Mouse (Mus musculus): Measurements from ENCODE around the gene Cuta. TPM values are rescaled to one million over a fixed set of nuclear protein-coding genes. Genes with fewer than 3 reads are reported as not detected.
"Not testable (repeated sequence)": the region's sequence is repeated elsewhere in the genome, so short reads cannot be mapped to it uniquely, and the experiment has no call there.

Gene Cuta
- total RNA-seq, 1 experiment from 2014 or later: 22.8 TPM

DNA sequence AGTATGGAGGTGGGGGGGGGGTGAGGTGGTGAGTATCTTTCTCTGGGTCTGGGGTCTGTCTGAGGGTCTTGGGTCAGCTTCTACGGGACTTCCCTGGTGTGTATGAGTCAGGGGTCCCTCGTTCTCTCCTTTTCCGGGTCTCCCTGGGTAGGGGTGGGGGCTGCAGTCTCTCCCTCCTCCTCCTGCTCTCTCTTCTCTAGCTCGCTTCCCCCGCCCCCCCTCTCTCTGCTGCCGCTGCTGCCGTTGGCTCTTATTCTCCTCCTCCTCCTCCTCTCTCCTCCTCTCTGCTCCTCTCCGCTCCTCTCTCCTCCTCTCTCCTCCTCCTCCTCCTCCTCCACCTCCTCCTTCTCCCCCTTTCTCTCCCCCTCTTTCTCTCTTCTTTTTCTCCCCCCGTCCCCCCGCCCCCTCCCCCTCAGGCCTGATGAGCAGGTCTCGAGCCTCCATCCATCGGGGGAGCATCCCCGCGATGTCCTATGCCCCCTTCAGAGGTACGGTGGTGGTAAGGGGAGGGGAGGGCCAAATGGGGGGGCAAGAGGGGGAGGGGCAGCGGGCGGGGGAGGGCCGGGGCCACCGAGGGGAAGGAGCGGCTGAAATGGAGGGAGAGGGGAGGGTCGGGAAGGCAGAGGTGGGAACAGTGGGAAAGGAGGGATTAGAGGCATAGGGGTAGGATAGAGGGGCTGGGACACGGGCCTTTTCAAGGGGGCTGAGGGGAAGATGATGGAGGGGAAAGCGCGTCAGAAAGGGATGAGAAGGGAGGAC lies 1.8 kb upstream of the Cuta start, which contains the start of gene Syngap1:
Syngap1 (plus strand) TSS at position 223 of the 759 bp plus-strand sequence.
- no peak for ATAC-seq (replicated peaks; ENCODE audit: insufficient number of reproducible peaks, low FRiP score, low TSS enrichment, poor library complexity, severe bottlenecking)

DNA sequence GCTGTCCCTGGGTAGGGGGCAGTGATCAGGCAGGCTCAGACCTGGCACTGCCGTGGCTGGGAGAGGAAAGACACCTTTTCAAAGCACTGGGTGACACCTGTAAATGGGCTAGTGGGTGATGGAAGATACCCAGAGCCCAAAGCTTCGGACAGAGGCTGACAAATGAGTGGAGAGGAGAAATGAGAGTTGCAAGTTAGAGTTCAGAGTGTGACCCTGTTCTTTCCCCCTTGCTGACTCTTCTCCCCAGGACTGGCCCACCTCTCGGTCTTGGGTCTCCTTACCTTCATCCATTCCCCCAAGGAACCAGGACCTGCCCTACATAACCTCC lies 568 bp upstream of the Cuta start:
- ATAC-seq (replicated peaks; ENCODE audit: insufficient number of reproducible peaks, low FRiP score, low TSS enrichment, poor library complexity, severe bottlenecking): no peak

DNA sequence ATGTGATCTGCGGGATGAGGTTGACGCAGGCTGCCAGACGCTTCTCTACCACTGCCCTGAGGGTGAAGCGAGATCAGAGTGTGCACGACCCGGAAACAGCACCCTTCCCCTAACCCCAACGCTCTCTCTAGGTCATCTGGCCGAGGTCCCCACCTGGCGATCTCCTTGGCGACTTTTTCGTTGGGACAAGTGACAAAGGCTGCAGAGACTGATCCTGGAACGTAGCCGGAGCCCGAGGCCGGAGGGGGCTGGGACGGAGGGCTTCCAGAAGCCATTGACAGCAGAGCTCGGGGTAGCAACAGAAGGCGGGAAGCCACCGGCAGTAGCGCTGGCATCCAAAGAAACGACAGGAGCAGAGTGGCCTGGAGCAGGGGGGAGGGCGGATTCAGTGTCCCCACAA lies 638 bp downstream of the Cuta start:
- no peak for ATAC-seq (replicated peaks; ENCODE audit: insufficient number of reproducible peaks, low FRiP score, low TSS enrichment, poor library complexity, severe bottlenecking)

DNA sequence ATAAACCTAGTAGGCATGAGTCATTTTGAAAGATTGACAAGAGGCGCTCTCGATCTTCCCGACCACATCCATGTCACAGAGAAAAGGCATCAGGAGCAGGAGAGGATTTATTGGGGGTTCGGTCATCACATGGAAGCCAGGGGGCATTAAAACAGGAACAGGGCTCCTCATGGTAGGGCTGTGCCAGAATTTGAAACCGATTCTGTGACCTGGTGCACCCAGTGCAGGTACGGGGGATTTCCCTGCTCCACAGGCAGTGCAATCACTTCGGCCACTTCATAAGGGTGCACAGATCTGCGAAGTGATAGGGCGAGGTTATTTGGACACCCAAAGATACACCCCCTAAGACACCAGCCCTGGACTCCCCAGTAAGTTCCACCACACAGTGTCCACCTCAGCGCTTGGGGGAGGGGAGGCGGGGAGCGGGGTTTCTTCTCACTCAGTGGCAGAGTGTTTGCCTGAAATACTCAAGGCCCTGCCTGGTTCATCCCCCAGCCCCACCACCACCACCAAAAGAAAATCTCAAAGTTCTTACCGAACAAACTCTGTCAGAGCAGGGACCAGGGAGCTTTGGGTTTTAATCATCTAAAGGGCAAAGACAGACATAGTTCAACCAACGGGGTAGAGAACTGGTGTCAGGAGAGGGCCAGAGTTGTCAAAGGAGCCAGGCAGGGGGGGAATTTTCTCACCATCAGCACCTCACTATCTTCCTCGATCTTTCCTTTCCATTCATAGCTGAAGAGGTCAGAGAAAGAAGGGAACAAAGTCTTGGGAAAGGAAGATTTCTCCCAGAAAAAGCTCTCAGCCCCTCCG lies 1.3 kb downstream of the Cuta start:
- ATAC-seq (replicated peaks; ENCODE audit: insufficient number of reproducible peaks, low FRiP score, low TSS enrichment, poor library complexity, severe bottlenecking): no peak

DNA sequence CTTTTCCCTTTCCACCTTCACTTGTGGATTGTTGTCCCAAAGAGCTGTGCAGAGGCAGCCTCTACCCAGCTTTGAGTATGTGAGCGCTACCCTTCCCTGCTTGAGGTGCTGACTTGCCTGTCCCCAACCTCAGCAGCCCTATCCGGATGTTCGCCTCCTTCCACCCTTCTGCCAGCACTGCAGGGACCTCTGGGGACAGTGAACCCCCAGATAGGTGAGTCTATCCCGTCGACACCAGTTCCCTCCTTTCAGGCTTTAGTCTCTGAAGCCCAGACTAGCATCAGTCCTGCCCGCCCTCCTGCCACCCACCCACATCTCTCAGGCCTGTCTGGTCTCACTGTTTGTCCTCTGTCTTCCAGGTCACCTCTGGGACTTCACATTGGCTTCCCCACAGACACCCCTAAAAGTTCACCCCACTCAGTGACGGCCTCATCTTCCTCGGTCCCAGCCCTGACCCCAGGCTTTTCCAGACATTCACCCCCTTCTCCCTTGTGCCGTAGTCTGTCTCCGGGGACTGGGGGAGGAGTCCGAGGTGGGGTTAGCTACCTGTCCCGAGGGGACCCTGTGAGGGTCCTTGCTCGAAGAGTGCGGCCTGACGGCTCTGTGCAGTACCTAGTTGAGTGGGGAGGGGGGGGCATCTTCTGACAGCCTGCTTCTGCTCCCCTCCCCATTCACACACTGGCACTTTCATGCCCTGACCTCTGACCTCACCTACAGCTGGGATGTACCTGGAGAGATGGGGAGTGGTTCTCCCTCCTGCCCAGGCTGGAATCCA lies 2.3 kb downstream of the Cuta start:
- no peak for ATAC-seq (replicated peaks; ENCODE audit: insufficient number of reproducible peaks, low FRiP score, low TSS enrichment, poor library complexity, severe bottlenecking)

DNA sequence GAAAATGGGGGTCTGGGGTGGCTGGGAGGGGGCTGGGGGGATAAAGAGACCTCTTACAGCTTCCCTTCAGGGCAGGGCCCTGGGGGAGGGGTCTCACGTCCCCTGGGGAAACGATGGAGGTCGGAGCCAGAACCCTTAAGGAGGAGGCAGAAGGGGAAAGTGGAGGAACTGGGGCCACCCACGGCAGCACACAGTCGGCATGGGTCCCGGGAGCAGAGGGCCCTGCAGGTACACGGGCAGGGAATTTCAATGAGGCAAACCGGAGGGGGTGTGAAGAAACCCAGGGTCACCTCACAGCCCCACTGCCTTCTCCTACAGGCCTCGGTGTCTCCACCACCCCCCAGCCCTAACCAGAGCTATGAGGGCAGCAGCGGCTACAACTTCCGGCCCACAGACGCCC lies 2.9 kb downstream of the Cuta start:
- no peak for ATAC-seq (replicated peaks; ENCODE audit: insufficient number of reproducible peaks, low FRiP score, low TSS enrichment, poor library complexity, severe bottlenecking)

DNA sequence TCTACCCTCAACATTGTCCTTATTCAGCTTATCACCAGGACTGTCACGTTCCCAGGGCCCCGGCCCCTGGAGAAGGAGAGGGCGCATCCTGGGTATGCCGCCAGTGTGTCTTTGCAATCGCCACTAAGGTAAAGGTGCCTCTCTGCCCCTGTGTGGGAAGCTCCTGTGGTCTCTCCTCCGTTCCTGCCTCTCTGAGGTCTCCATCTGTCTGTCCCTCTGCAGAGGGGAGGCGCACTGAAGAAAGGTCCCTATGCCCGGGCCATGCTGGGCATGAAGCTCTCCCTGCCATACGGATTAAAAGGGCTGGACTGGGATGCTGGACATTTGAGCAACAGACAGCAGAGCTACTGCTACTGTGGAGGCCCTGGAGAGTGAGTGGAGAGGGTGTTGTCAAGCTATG lies 4.3 kb downstream of the Cuta start:
- ATAC-seq (replicated peaks; ENCODE audit: insufficient number of reproducible peaks, low FRiP score, low TSS enrichment, poor library complexity, severe bottlenecking): no peak

DNA sequence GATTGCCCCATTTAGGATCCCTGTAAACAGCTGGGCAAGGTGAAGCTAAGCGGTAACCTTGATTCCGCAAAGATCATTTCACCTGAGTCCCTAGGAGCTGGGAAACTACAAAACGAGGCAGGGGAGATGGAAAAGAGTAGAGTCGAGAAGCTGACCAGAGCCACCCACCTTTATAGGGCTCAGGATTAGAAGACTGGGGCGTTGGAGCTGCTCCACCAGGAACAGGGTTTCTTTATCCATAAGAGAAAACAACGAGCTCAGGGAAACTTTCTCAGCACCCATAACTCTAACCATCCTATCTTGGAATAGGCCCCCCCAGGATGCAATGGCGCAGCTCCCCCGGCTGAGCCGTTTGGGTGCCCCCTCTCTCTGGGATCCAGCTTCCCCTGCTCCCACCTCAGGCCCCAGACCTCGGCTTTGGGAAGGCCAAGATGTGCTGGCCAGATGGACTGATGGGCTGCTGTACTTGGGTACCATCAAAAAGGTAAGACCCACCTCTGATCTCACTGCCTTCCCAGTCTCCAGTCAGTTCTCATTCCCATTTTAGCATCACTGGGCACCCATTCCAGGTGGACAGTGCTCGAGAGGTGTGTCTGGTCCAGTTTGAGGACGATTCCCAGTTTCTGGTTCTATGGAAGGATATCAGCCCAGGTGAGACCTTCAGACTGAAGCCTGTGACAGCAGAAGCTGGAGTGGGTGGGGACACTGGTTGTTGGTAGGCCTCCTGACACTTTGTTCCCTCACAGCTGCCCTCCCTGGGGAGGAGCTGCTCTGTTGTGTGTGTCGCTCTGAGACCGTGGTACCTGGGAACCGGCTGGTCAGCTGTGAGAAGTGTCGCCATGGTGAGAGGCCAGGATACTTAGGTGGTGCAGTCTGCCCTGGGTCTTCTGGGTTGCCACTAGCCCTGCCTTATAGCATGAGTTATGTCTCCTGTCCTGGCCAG lies 5.2 kb downstream of the Cuta start:
- ATAC-seq (replicated peaks; ENCODE audit: insufficient number of reproducible peaks, low FRiP score, low TSS enrichment, poor library complexity, severe bottlenecking): no peak

DNA sequence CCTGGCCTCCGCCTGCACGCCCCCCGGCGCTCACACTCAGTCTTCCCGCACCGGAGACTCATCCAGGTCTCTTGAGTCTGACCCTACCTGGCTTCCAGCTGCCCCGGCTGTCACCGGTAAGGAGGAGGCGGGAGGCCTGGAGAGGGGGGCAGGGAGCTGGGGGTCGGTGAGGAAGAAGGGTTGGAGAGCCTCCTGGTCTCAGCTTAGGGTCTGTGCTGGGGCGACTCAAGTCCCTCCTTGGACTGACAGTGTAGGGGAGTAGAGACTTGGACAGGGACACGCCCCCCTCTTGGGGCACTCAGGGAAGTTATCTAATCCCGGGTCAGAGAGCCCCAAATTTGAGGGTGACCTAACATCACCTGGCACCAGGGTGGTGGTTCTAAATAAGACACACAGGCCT lies 6.0 kb downstream of the Cuta start:
- no peak for ATAC-seq (replicated peaks; ENCODE audit: insufficient number of reproducible peaks, low FRiP score, low TSS enrichment, poor library complexity, severe bottlenecking)

DNA sequence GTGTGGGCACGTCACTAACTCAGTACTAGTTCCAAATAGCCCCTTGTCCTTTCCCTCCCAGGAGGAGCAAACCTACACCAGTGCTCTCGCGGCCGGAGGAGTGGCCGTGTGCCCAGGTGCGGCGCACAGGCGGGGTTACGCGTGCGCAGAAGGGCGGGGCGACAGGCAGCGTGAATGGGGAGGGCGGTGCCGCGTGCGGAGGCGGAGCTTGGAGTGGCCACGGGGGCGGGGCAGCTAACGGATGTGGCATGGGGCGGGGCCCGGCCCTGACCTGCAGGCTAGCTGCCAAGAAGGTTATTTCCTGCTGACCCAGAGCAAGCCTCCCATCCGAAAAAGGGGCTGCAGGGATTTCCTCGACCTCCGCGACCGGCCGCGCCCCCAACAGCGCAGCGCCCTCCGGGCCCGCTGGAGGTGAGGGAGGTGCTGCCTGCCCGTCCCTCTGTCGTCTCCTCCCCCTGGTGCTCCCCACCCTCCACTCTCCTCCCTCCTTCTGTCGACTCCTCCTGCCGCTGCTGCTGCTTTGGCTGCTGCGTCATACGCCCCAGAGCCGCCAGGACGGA lies 6.5 kb downstream of the Cuta start, which contains the start of gene Phf1:
Phf1 (plus strand) TSS at position 214 of the 560 bp plus-strand sequence.
- ATAC-seq (replicated peaks; ENCODE audit: insufficient number of reproducible peaks, low FRiP score, low TSS enrichment, poor library complexity, severe bottlenecking): peak; percentile 87

DNA sequence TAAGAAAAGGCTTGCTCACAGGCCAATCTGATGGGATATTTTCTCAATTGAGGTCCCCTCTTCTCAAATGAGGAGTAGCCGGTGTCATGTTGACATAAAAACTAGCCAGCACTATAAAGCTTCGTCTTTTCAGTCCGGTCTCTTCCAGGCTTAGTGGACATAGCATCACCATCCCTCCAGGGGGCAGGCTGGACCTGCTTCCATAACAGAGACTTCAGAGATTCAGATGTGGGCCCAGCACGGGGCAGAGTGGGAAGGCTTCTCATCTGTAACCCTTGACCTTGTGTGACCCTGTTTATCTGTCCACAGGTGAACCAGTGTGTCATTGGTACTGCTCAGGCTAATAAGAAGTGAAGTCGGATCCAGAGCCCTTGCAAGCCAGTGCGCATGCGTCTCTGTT lies 7.6 kb downstream of the Cuta start:
- not testable (repeated sequence) for ATAC-seq (replicated peaks; ENCODE audit: insufficient number of reproducible peaks, low FRiP score, low TSS enrichment, poor library complexity, severe bottlenecking)

DNA sequence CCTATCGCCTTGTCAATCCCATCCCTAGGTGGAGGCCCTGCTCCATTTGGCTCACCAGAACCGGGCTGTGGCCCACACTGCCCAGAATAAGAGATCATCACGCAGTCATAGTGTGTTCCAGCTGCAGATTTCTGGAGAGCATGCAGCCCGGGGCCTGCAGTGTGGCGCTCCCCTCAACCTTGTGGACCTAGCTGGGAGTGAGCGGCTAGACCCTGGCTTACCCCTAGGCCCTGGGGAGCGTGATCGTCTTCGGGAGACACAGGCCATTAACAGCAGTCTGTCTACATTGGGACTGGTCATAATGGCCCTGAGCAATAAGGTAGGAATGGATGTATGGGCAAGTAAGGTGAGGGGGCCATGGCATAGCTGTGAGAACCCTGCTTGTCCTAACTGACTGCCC lies 14.0 kb downstream of the Cuta start:
- ATAC-seq (replicated peaks; ENCODE audit: insufficient number of reproducible peaks, low FRiP score, low TSS enrichment, poor library complexity, severe bottlenecking): not testable (repeated sequence)

DNA sequence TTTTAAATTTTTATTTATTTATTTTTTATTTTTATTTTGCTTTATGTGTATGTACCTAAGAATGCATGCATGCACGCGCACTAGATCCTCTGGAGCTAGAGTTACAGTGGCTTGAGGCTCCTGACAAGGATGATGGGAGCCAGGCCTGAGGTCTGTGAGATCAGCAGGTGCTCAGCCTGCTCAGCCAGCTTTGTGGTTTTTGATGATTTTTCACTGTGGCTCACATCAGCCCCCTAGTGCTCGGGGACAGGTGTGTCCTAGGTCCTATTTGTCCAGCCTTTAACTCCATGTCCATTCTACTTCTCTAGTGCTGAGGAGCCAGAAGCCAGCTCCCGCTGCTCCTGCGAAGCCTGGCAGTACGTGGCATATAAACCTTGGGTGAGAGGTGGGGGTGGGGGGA lies 17.0 kb downstream of the Cuta start:
- ATAC-seq (replicated peaks; ENCODE audit: insufficient number of reproducible peaks, low FRiP score, low TSS enrichment, poor library complexity, severe bottlenecking): not testable (repeated sequence)

DNA sequence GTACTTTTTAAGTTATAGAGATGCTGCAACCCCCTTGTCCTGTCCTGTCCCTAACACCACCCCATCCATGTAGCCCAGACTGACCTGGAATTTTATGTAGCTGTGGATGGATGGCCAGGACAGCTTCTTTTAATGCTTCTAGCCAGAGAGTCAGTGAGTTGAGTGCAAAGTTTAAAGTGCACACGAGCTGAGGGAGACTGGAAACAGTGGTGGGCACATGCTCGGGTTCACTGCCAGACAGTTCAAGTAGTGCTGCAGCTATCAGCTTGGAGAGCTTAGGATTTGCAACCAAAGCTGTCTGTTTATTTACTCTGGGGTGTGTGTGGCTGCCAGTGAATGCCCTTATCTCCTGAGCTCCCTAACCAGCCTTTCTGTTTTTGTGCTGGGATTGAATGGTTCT lies 19.9 kb downstream of the Cuta start:
- ATAC-seq (replicated peaks; ENCODE audit: insufficient number of reproducible peaks, low FRiP score, low TSS enrichment, poor library complexity, severe bottlenecking): not testable (repeated sequence)

DNA sequence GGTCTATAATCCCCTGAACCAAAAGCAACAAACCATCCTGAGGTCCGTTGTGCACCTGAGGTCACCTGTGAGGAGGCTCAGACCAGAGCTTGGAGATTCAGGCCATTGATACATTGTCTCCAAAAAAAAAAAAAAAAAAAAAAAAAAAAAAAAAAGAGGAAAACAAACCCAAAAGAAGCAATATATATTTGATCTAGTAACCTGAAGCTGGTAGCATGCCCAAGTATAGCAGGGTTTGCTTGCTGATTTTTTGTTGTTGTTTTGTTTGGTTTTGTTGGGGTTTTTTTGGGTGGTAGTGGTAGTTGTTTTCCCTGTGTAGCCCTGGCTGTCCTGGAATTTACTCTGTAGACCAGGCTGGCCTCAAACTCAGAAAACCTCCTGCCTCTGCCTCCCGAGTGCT lies 21.0 kb downstream of the Cuta start:
- no peak for ATAC-seq (replicated peaks; ENCODE audit: insufficient number of reproducible peaks, low FRiP score, low TSS enrichment, poor library complexity, severe bottlenecking)

DNA sequence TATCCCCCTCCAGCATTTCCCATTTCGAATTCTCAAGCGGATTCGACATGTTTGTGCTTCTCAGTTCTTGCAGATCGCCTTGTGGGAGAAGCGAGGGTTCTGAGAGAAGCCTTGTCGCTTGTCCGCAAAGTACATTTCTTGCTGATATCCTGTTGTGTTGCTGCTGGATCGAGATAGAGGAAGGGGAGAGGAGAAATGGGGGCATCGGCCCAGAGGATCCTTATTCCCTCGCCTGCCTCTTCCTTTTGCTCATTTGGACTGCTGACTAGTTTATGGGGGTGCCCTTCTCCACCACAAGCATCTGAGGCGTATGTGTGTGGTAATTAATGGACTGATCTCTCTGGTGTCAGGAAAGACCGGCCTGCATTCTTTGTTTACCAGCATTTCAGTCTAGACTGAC lies 21.8 kb downstream of the Cuta start:
- ATAC-seq (replicated peaks; ENCODE audit: insufficient number of reproducible peaks, low FRiP score, low TSS enrichment, poor library complexity, severe bottlenecking): not testable (repeated sequence)

DNA sequence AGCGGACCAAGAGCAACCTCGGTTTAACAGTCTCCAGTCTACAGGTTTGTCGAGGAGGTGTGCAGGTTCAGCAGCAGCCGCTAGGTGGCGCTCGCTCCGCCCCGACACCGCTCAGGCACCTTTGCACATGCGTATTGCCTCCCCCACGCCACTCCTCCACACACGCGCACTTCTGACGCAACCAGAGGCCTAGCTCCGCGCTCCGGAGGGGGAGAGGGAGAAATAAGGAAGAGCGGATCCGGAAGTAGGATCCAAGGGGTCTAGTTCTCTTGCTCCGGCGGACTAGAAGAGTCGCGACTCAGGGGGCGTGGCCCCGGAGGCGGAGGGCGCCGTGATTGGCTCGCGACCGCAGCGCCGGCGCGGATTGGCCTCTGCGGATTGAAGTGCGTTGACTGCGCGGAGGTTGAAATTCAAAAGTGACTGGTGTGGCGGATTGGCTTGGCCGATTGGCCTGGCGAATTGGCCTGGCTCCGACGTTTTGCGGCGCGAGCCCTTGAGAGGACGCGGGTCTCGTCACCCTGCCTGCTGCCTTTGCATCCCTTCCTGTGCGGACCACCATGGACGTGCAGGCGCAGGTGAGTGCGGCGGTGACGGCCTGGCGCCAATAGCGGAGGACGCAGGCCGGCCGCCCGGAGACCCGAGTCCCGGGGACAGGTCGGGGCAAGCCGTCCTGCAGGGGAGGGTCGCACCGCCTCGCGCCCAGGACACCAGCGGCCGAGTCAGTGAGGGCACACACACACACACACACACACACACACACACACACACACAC lies 22.5 kb downstream of the Cuta start, which contains the start of gene Kifc5b:
Kifc5b (plus strand) TSS at position 381 of the 772 bp plus-strand sequence.
- ATAC-seq (replicated peaks; ENCODE audit: insufficient number of reproducible peaks, low FRiP score, low TSS enrichment, poor library complexity, severe bottlenecking): peak; percentile 99
